Comparison of ENCODE assay signal across 1 mouse cellular context in the genomic region with DNA sequence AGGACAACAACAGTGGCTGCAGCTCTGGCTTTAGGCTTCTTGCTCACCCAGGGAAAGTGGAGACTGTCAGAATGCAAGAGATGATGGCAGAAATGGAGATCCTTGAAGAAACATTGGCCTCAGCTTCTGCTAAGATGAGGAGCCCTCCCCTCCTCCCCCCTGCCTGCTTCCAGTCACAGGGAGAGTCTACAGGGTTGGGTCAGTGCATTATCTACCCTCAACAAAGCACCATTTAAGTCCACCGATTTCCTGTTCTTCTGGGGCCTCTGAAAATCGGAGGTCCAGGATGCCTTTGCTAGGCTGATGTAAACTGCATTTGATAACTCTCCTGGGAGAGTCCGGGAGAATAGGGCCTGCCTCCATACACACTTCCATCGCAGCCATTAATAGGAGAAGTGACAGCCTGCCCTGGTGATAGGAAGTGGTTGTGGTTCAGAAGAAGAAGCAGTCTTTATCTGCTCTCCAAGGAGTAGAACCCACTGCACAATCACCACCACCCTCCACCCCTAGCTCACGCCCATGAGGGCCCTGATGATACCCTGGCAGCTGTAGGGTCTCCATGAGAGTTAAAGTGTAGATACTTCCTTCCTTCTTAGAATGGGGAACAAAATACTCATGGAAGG.
TF ChIP-seq lines count a peak whose summit lies in the region.

No protein-coding gene starts in this region.

TF ChIP-seq in MEL, 35 proteins besides CTCF, POLR2A, EP300 and RAD21 (continued from another document):
- no peak for TF ChIP-seq POLR2AphosphoS2 (IDR thresholded peaks at IDR 0.05; ENCODE audit: low read length)
- peak; percentile 82 for TF ChIP-seq TCF12 (IDR thresholded peaks at IDR 0.05; ENCODE audit: low read depth, low read length)
- peak; percentile 80; the same call in 1 of the 2 replicates for TF ChIP-seq MYC (IDR thresholded peaks at IDR 0.05; ENCODE audit: low read depth, low read length)
- peak; percentile 87 for TF ChIP-seq MAZ (IDR thresholded peaks at IDR 0.05; ENCODE audit: low read depth, low read length)
- 0 out of 2 replicates have a peak, but pooled peaks have one; percentile 38 for TF ChIP-seq ZMIZ1 (IDR thresholded peaks at IDR 0.05; ENCODE audit: low read depth, low read length)
- TF ChIP-seq TAL1 (IDR thresholded peaks at IDR 0.05; ENCODE audit: low read length) = peak; percentile 85
TF ChIP-seq in MEL: peak in this region for 17.
